Mouse (Mus musculus): ENCODE data around the gene D630045J12Rik. TPM values are rescaled to one million over a fixed set of nuclear protein-coding genes. Genes with fewer than 3 reads are reported as not detected.
A peak's percentile ranks its signal among the peaks of the same experiment; 100 is the strongest.

The D630045J12Rik gene
- total RNA-seq, 2 experiments from 2014 or later = 37.0 to 39.5 TPM

- no peak for DNase-seq
These were observed 166.4 kb downstream of the D630045J12Rik start for GRCm38 (mm10) chr6:38087242-38088026.

- DNase-seq = no peak
These were observed 170.6 kb downstream of the D630045J12Rik start for GRCm38 (mm10) chr6:38083204-38083603.

- peak in 1 of 2 experiments; percentile 3 for DNase-seq
These were observed 172.0 kb downstream of the D630045J12Rik start for GRCm38 (mm10) chr6:38081727-38082341.

- no peak for DNase-seq
These were observed 173.4 kb downstream of the D630045J12Rik start for GRCm38 (mm10) chr6:38080364-38080763.

- no peak for DNase-seq
These were observed 180.2 kb downstream of the D630045J12Rik start for GRCm38 (mm10) chr6:38073592-38073991.

Other genes with a start within 250 kb of the D630045J12Rik start
- gene Svopl, start 207.0 kb downstream of the D630045J12Rik start, total RNA-seq (2021) = under 1 TPM; 0.22 to 0.58 TPM
- gene Tmem213, start 144.8 kb downstream of the D630045J12Rik start, total RNA-seq (2021) = not detected
- gene Atp6v0a4, start 129.4 kb downstream of the D630045J12Rik start, total RNA-seq (2021) = 1 to 10 TPM; 1.3 to 1.6 TPM
- 1 to 10 TPM; 4.3 to 4.9 TPM for gene Zc3hav1l, start 45.2 kb upstream of the D630045J12Rik start, total RNA-seq (2021)
- gene Zc3hav1, start 100.6 kb upstream of the D630045J12Rik start, total RNA-seq (2021) = 1 to 10 TPM; 2.8 to 3.2 TPM
- gene Ttc26, start 127.5 kb upstream of the D630045J12Rik start, total RNA-seq (2021) = 10 to 100 TPM; 11.1 to 11.5 TPM
- gene Ubn2, start 179.9 kb upstream of the D630045J12Rik start, total RNA-seq (2021) = 10 to 100 TPM; 47.2 to 52.4 TPM

All from layer of hippocampus, postnatal 36 days (tissue).